In genomic region chr14:121996786-121997185, GRCm38 (mm10) we compare ENCODE assay signal across 9 mouse cellular contexts. TPM values are rescaled to one million over a fixed set of nuclear protein-coding genes. Genes with fewer than 3 reads are reported as not detected.
DNase-seq lines count a peak whose midpoint lies in the region; ATAC-seq and TF ChIP-seq lines count a peak whose summit lies in the region.
"Had no signal": no experiment of that assay in that cellular context is flagged by ENCODE, and none has a peak within 500 bp of the region (broad histone marks: within the 10 kb centered on the region; RNA-seq: fewer than 3 reads in every experiment).

No protein-coding gene starts in this region.

- ATAC-seq in megakaryocyte-erythroid progenitor cell, adult 5-6 weeks (replicated peaks; ENCODE audit: low FRiP score, low TSS enrichment, poor library complexity, severe bottlenecking): no peak
- ATAC-seq in liver, embryonic 12.5 days: no peak
- no peak for ATAC-seq in forebrain, postnatal 0 days

- intact Hi-C loops in heart, postnatal 10 days (cut with DNase I): no loop called here

- H3K9me3 ChIP-seq in liver, embryonic 12.5 days (replicated peaks): no peaks in the 10 kb centered on the region
- H3K9me3 ChIP-seq in forebrain, postnatal 0 days (ENCODE audit: low read length): no peaks in the 10 kb centered on the region
- H3K9me3 ChIP-seq: embryonic facial prominence, embryonic 12.5 days had no signal

- peaks cover 21% of the 10 kb centered on the region for H3K4me1 ChIP-seq in liver, embryonic 12.5 days
- no peaks in the 10 kb centered on the region for H3K4me1 ChIP-seq in forebrain, postnatal 0 days (ENCODE audit: insufficient read depth)
- H3K4me1 ChIP-seq: embryonic facial prominence, embryonic 12.5 days had no signal

- peak; percentile 71 for DNase-seq in layer of hippocampus, adult 11-12 months (ENCODE audit: low spot score)
- DNase-seq in layer of hippocampus, adult 2 months (ENCODE audit: low spot score in 2 of 2): no peak
- peak; percentile 42 for DNase-seq in adrenal gland, postnatal 25 days
- peak; percentile 67 to 73 for DNase-seq in heart, postnatal 10 days
- DNase-seq in lung, postnatal 36 days: peak; percentile 82
- no peak for DNase-seq in forebrain, postnatal 0 days

- no peak overlapping the region for H3K4me2 ChIP-seq in liver, embryonic 12.5 days
- H3K4me2 ChIP-seq in forebrain, postnatal 0 days (ENCODE audit: low read depth): no peak overlapping the region
- H3K4me2 ChIP-seq: embryonic facial prominence, embryonic 12.5 days had no signal

- H3K4me3 ChIP-seq in layer of hippocampus, adult 2 months: no peak overlapping the region
- no peak overlapping the region for H3K4me3 ChIP-seq in liver, embryonic 12.5 days
- no peak overlapping the region for H3K4me3 ChIP-seq in forebrain, postnatal 0 days (ENCODE audit: low read depth, low read length)
- H3K4me3 ChIP-seq: embryonic facial prominence, embryonic 12.5 days had no signal

- 85% methylated on average over 8 of the region's 8 CpGs for WGBS in liver, embryonic 12.5 days (ENCODE audit: insufficient replicate concordance)
- 90% methylated on average over 8 of the region's 8 CpGs for WGBS in forebrain, postnatal 0 days

- TF ChIP-seq CTCF in layer of hippocampus, adult 2 months (conservative IDR thresholded peaks at IDR 0.05): no peak
- TF ChIP-seq CTCF in forebrain, postnatal 0 days (IDR thresholded peaks at IDR 0.05; ENCODE audit: low read depth): no peak

- H3K27me3 ChIP-seq in liver, embryonic 12.5 days (replicated peaks): no peaks in the 10 kb centered on the region
- no peaks in the 10 kb centered on the region for H3K27me3 ChIP-seq in forebrain, postnatal 0 days (ENCODE audit: insufficient read depth, low read length)
- H3K27me3 ChIP-seq: embryonic facial prominence, embryonic 12.5 days had no signal

- no peak overlapping the region for H3K9ac ChIP-seq in liver, embryonic 12.5 days
- H3K9ac ChIP-seq in forebrain, postnatal 0 days: no peak overlapping the region
- H3K9ac ChIP-seq: embryonic facial prominence, embryonic 12.5 days had no signal

- H3K36me3 ChIP-seq in liver, embryonic 12.5 days: peaks cover 33% of the 10 kb centered on the region
- H3K36me3 ChIP-seq in forebrain, postnatal 0 days (ENCODE audit: insufficient read depth): peaks cover 15% of the 10 kb centered on the region

- no peak overlapping the region for H3K27ac ChIP-seq in layer of hippocampus, adult 2 months
- H3K27ac ChIP-seq in liver, embryonic 12.5 days: no peak overlapping the region
- no peak overlapping the region for H3K27ac ChIP-seq in forebrain, postnatal 0 days (ENCODE audit: low read depth, low read length)
- H3K27ac ChIP-seq: embryonic facial prominence, embryonic 12.5 days had no signal

RNA-seq across cellular contexts. Expression of gene Gpr183, which starts 31.8 kb away (rescaled TPM):
- total RNA-seq in layer of hippocampus, adult 2 months (2021): 1 to 10 TPM in 1 of 2 experiments, under 1 TPM in 1; 0.56 to 1.0 TPM
- total RNA-seq in adrenal gland, postnatal 25 days (2021): 0.67 and 0.91 TPM in 2 replicates
- total RNA-seq in heart, postnatal 10 days (2021): 1 to 10 TPM; 1.3 TPM
- 0.52 TPM in 1 of 2 replicates, not detected in the other for total RNA-seq in megakaryocyte-erythroid progenitor cell, adult 5-6 weeks (2014; fragmentation: Nextera tagmentation)
- 0.94 and 2.7 TPM in 2 replicates for total RNA-seq in megakaryocyte-erythroid progenitor cell, adult 5-6 weeks (2017)
- 1.8 and 2.1 TPM in 2 replicates for polyA plus RNA-seq in liver, embryonic 12.5 days (2016; fragmentation: Nextera tagmentation; extraction: Ambion mirVana)
- total RNA-seq in forebrain, postnatal 0 days (2014; rRNA removed): 0.46 and 0.52 TPM in 2 replicates
- polyA plus RNA-seq in forebrain, postnatal 0 days (2015; fragmentation: Nextera tagmentation; extraction: Ambion mirVana): 0.68 and 0.74 TPM in 2 replicates

RNA-seq across cellular contexts. Expression of gene Timm8a2, which starts 37.7 kb away (rescaled TPM):
- not detected for total RNA-seq in layer of hippocampus, adult 2 months (2021)
- total RNA-seq in adrenal gland, postnatal 25 days (2021): not detected in 2 replicates
- not detected for total RNA-seq in heart, postnatal 10 days (2021)
- not detected in 2 replicates for total RNA-seq in megakaryocyte-erythroid progenitor cell, adult 5-6 weeks (2014; fragmentation: Nextera tagmentation)
- not detected in 2 replicates for total RNA-seq in megakaryocyte-erythroid progenitor cell, adult 5-6 weeks (2017)
- polyA plus RNA-seq in liver, embryonic 12.5 days (2016; fragmentation: Nextera tagmentation; extraction: Ambion mirVana): not detected in 2 replicates
- 1.2 TPM in 1 of 2 replicates, not detected in the other for total RNA-seq in forebrain, postnatal 0 days (2014; rRNA removed)
- not detected in 2 replicates for polyA plus RNA-seq in forebrain, postnatal 0 days (2015; fragmentation: Nextera tagmentation; extraction: Ambion mirVana)
- polyA plus RNA-seq: embryonic facial prominence, embryonic 12.5 days had no signal

Comparison
In these comparisons a context has a peak if more than half of its experiments do, and no peak if none do; other contexts are left out.
1. DNase-seq: peak in layer of hippocampus, adult 11-12 months (single experiment), adrenal gland, postnatal 25 days (single experiment), heart, postnatal 10 days (2 of 2) and lung, postnatal 36 days (single experiment); none in layer of hippocampus, adult 2 months (0 of 2) and forebrain, postnatal 0 days (single experiment).